Mouse (Mus musculus): ENCODE measurements at regions not wholly inside any gene's neighbourhood (a gene's known extent, or its start where the extent isn't known, plus 50 kb on each side); places are given as distances from the start of the nearest gene placed in this dataset.

GRCm38 (mm10) chr8:96277058-96277457 is 388.7 kb upstream of the Got2 start:
- WGBS, result 62% methylated on average over 5 of the region's 5 CpGs
- TF ChIP-seq CTCF (IDR thresholded peaks at IDR 0.05; ENCODE audit: low read depth), result no peak

DNA sequence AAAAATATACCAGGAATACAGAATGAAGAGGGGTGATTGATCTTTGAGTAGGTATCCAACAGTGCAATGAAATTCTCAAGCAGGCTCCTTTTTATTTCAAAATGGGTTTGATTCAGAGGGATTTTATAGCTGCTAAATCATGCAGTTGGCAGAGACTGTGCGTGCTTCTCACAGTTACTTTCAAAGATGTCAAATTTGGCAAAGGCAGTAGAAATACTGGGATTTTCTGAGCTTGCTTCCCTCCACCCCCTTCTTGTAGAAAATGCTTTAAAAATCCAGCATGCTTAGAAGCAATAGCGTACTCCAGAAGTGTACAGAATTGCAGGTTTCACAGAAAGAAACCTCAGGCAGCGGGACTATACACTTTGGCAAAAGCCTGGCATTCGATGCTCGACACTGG is 367.9 kb upstream of the Got2 start:
- H3K4me3 ChIP-seq (replicated peaks; ENCODE audit: low read depth, low read length), result no peak overlapping the region
- no peaks in the 10 kb centered on the region for H3K27me3 ChIP-seq (ENCODE audit: insufficient read depth, low read length)
- TF ChIP-seq CTCF (IDR thresholded peaks at IDR 0.05; ENCODE audit: low read depth), result no peak
- no peak overlapping the region for H3K4me2 ChIP-seq (ENCODE audit: low read length)
- H3K27ac ChIP-seq, result no peak overlapping the region
- H3K9ac ChIP-seq (ENCODE audit: low read depth, low read length), result no peak overlapping the region
- no peaks in the 10 kb centered on the region for H3K36me3 ChIP-seq (ENCODE audit: insufficient read depth, low read length)
- H3K9me3 ChIP-seq (replicated peaks; ENCODE audit: low read length), result no peaks in the 10 kb centered on the region
- 76% methylated on average over 5 of the region's 5 CpGs for WGBS
- H3K4me1 ChIP-seq (replicated peaks; ENCODE audit: insufficient read depth, low read length), result no peaks in the 10 kb centered on the region
- DNase-seq (ENCODE audit: low spot score), result no peak
- no peak for ATAC-seq (replicated peaks; ENCODE audit: low FRiP score, low read depth)

More at GRCm38 (mm10) chr8:96277058-96277457, 388.7 kb upstream of the Got2 start:
- Histone ChIP-seq H3K9ac (ENCODE audit: low read depth, low read length) (no peak overlapping the region), H3K27ac (no peak overlapping the region), H3K27me3 (ENCODE audit: insufficient read depth, low read length) (no peaks in the 10 kb centered on the region), H3K4me1 (replicated peaks; ENCODE audit: insufficient read depth, low read length) (no peaks in the 10 kb centered on the region), H3K4me3 (replicated peaks; ENCODE audit: low read depth, low read length) (no peak overlapping the region), H3K4me2 (ENCODE audit: low read length) (no peak overlapping the region), H3K36me3 (ENCODE audit: insufficient read depth, low read length) (no peaks in the 10 kb centered on the region), H3K9me3 (replicated peaks; ENCODE audit: low read length) (no peaks in the 10 kb centered on the region)
- no peak for ATAC-seq (replicated peaks; ENCODE audit: low FRiP score, low read depth)
- no peak for DNase-seq (ENCODE audit: low spot score)

GRCm38 (mm10) chr8:96255811-96256210 is 367.5 kb upstream of the Got2 start:
- Histone ChIP-seq H3K4me2 (ENCODE audit: low read length) (no peak overlapping the region), H3K9ac (ENCODE audit: low read depth, low read length) (no peak overlapping the region), H3K9me3 (replicated peaks; ENCODE audit: low read length) (no peaks in the 10 kb centered on the region), H3K4me1 (replicated peaks; ENCODE audit: insufficient read depth, low read length) (no peaks in the 10 kb centered on the region), H3K27me3 (ENCODE audit: insufficient read depth, low read length) (no peaks in the 10 kb centered on the region), H3K4me3 (replicated peaks; ENCODE audit: low read depth, low read length) (no peak overlapping the region), H3K36me3 (ENCODE audit: insufficient read depth, low read length) (no peaks in the 10 kb centered on the region), H3K27ac (no peak overlapping the region)
- ATAC-seq (replicated peaks; ENCODE audit: low FRiP score, low read depth) (no peak), DNase-seq (ENCODE audit: low spot score) (no peak)
- WGBS, result 41% methylated on average over 5 of the region's 5 CpGs
- TF ChIP-seq CTCF (IDR thresholded peaks at IDR 0.05; ENCODE audit: low read depth), result no peak

DNA sequence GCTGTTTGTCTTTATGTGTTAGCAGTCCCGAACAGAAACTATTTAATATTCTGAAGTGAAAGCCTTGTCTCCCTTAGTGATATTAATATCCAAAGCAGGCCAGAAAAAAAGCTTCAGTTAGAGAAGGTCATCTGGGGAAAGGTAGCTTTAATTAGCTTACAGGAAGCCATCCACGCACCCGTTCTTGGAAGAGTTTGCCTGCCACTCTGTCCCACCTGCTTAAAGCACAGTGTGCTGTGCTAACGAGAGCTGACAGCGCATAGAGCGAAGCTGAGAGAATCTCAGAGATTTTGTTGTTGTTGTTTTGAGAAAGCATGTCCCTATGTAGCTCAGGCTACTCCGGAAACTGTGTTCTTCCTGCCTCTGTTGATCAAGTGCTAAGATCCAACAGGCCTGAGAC is 357.7 kb upstream of the Got2 start:
- no peak overlapping the region for H3K9ac ChIP-seq (ENCODE audit: low read depth, low read length)
- DNase-seq (ENCODE audit: low spot score) (no peak), ATAC-seq (replicated peaks; ENCODE audit: low FRiP score, low read depth) (no peak)
- TF ChIP-seq CTCF (IDR thresholded peaks at IDR 0.05; ENCODE audit: low read depth), result no peak
- 82% methylated on average over 7 of the region's 7 CpGs for WGBS
- no peak overlapping the region for H3K4me3 ChIP-seq (replicated peaks; ENCODE audit: low read depth, low read length)
- H3K9me3 ChIP-seq (replicated peaks; ENCODE audit: low read length), result no peaks in the 10 kb centered on the region
- H3K36me3 ChIP-seq (ENCODE audit: insufficient read depth, low read length), result no peaks in the 10 kb centered on the region
- H3K27me3 ChIP-seq (ENCODE audit: insufficient read depth, low read length), result no peaks in the 10 kb centered on the region
- no peaks in the 10 kb centered on the region for H3K4me1 ChIP-seq (replicated peaks; ENCODE audit: insufficient read depth, low read length)
- no peak overlapping the region for H3K27ac ChIP-seq
- H3K4me2 ChIP-seq (ENCODE audit: low read length), result no peak overlapping the region

GRCm38 (mm10) chr8:96244549-96245152 is 356.3 kb upstream of the Got2 start:
- Histone ChIP-seq H3K27me3 (ENCODE audit: insufficient read depth, low read length) (no peaks in the 10 kb centered on the region), H3K4me2 (ENCODE audit: low read length) (no peak overlapping the region), H3K27ac (no peak overlapping the region), H3K4me3 (replicated peaks; ENCODE audit: low read depth, low read length) (no peak overlapping the region), H3K9ac (ENCODE audit: low read depth, low read length) (no peak overlapping the region), H3K9me3 (replicated peaks; ENCODE audit: low read length) (no peaks in the 10 kb centered on the region), H3K36me3 (ENCODE audit: insufficient read depth, low read length) (no peaks in the 10 kb centered on the region), H3K4me1 (replicated peaks; ENCODE audit: insufficient read depth, low read length) (no peaks in the 10 kb centered on the region)
- ATAC-seq (replicated peaks; ENCODE audit: low FRiP score, low read depth), result no peak
- TF ChIP-seq CTCF (IDR thresholded peaks at IDR 0.05; ENCODE audit: low read depth), result no peak
- WGBS, result 29% methylated on average over 9 of the region's 9 CpGs
- DNase-seq (ENCODE audit: low spot score), result no peak

- ATAC-seq (replicated peaks; ENCODE audit: low FRiP score, low read depth) (no peak), DNase-seq (ENCODE audit: low spot score) (no peak)
- H3K27me3 ChIP-seq (ENCODE audit: insufficient read depth, low read length), result no peaks in the 10 kb centered on the region
- H3K27ac ChIP-seq, result no peak overlapping the region
- H3K4me3 ChIP-seq (replicated peaks; ENCODE audit: low read depth, low read length), result no peak overlapping the region
- no peak overlapping the region for H3K9ac ChIP-seq (ENCODE audit: low read depth, low read length)
- TF ChIP-seq CTCF (IDR thresholded peaks at IDR 0.05; ENCODE audit: low read depth), result no peak
- no peak overlapping the region for H3K4me2 ChIP-seq (ENCODE audit: low read length)
- H3K4me1 ChIP-seq (replicated peaks; ENCODE audit: insufficient read depth, low read length), result no peaks in the 10 kb centered on the region
- no peaks in the 10 kb centered on the region for H3K9me3 ChIP-seq (replicated peaks; ENCODE audit: low read length)
- H3K36me3 ChIP-seq (ENCODE audit: insufficient read depth, low read length), result no peaks in the 10 kb centered on the region
Measured at GRCm38 (mm10) chr8:96238406-96238805, 350.1 kb upstream of the Got2 start.

GRCm38 (mm10) chr8:96237940-96238339 is 349.6 kb upstream of the Got2 start:
- no peak overlapping the region for H3K27ac ChIP-seq
- ATAC-seq (replicated peaks; ENCODE audit: low FRiP score, low read depth), result no peak
- TF ChIP-seq CTCF (IDR thresholded peaks at IDR 0.05; ENCODE audit: low read depth), result no peak
- H3K27me3 ChIP-seq (ENCODE audit: insufficient read depth, low read length), result no peaks in the 10 kb centered on the region
- no peak overlapping the region for H3K4me2 ChIP-seq (ENCODE audit: low read length)
- no peak overlapping the region for H3K9ac ChIP-seq (ENCODE audit: low read depth, low read length)
- 82% methylated on average over 3 of the region's 3 CpGs for WGBS
- no peak overlapping the region for H3K4me3 ChIP-seq (replicated peaks; ENCODE audit: low read depth, low read length)
- no peak for DNase-seq (ENCODE audit: low spot score)
- no peaks in the 10 kb centered on the region for H3K36me3 ChIP-seq (ENCODE audit: insufficient read depth, low read length)
- no peaks in the 10 kb centered on the region for H3K4me1 ChIP-seq (replicated peaks; ENCODE audit: insufficient read depth, low read length)
- no peaks in the 10 kb centered on the region for H3K9me3 ChIP-seq (replicated peaks; ENCODE audit: low read length)

All from kidney, postnatal 0 days (tissue).